Mouse (Mus musculus): ENCODE data around the gene Gm8011. TPM values are rescaled to one million over a fixed set of nuclear protein-coding genes. Genes with fewer than 3 reads are reported as not detected.

The Gm8011 gene
- polyA plus RNA-seq (2021; fragmentation: Nextera tagmentation), result not detected in 2 replicates
- long read RNA-seq, experiment 1, result 0 reads
- long read RNA-seq, experiment 2, result 0 reads

DNA sequence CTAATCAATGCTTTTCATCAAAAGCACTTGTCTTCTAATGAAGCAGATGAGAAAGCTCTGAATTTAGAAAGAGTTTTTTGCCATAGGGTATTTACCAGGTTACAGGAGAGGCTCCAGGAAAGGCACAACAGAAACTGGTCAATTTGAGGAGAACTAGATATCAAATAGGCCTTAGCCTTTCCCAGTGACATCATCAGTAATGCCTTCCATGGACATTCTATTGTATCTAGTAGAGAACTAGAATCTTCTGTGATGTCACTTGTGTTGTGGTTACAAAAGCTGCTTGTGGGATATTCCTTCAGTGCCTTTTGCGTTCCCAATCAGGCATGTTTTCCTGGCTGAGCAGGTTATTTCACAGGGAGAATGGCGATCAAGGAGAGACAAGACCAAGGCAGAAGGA, at the start of gene Gm8011:
Gene Gm8011 (plus strand): TSS at position 301 of the 400 bp plus-strand sequence.

DNA sequence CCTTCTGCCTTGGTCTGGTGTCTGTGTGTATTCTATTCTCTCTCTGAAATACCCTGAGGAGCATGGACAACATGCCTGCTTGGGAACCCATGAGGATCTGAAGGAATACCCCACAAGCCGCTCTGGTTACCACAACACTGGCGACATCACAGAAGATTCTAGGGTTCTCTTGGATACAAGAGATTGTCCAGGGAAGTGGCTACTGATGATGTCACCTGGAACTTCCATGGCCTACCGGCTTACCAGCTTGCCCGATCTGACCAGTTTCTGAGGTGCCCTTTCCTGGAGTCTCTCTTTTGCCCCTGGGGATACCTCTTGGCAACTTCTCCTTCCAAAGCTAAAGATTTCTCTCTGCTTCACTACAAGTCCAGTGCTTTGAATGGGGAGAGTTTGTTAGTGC, 24.1 kb upstream of the Gm8011 start, which contains the start of gene Gm8005:
Gene Gm8005 (minus strand): TSS at position 101 of the 400 bp plus-strand sequence.

DNA sequence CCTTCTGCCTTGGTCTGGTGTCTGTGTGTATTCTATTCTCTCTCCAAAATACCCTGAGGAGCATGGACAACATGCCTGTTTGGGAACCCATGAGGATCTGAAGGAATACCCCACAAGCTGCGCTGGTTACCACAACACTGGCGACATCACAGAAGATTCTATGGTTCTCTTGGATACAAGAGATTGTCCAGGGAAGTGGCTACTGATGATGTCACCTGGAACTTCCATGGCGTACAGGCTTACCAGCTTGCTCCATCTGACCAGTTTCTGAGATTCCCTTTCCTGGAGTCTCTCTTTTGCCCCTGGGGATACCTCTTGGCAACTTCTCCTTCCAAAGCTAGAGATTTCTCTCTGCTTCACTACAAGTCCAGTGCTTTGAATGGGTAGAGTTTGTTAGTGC, 38.6 kb downstream of the Gm8011 start, which contains the start of gene Gm8020:
Gene Gm8020 (minus strand): TSS at position 101 of the 400 bp plus-strand sequence.

Other genes starting within 250 kb of the Gm8011 start
- not detected in 2 replicates for gene Gm17026, start 203.8 kb upstream of the Gm8011 start, polyA plus RNA-seq (2021; fragmentation: Nextera tagmentation)
- not detected in 2 replicates for gene Gm9611, start 166.5 kb upstream of the Gm8011 start, polyA plus RNA-seq (2021; fragmentation: Nextera tagmentation)
- not detected in 2 replicates for gene Gm7995, start 153.7 kb upstream of the Gm8011 start, polyA plus RNA-seq (2021; fragmentation: Nextera tagmentation)
- gene Gm8005, start 24.2 kb upstream of the Gm8011 start, polyA plus RNA-seq (2021; fragmentation: Nextera tagmentation), result not detected in 2 replicates
- not detected in 2 replicates for gene Gm8020, start 38.5 kb downstream of the Gm8011 start, polyA plus RNA-seq (2021; fragmentation: Nextera tagmentation)
- gene Gm8024, start 60.4 kb downstream of the Gm8011 start, polyA plus RNA-seq (2021; fragmentation: Nextera tagmentation), result not detected in 2 replicates
- gene Gm17124, start 136.0 kb downstream of the Gm8011 start, polyA plus RNA-seq (2021; fragmentation: Nextera tagmentation), result not detected in 2 replicates
- not detected in 2 replicates for gene Gm3633, start 178.0 kb downstream of the Gm8011 start, polyA plus RNA-seq (2021; fragmentation: Nextera tagmentation)
- not detected in 2 replicates for gene Gm10378, start 192.1 kb downstream of the Gm8011 start, polyA plus RNA-seq (2021; fragmentation: Nextera tagmentation)

Data from layer of hippocampus, adult 6 months (tissue).